Mouse (Mus musculus) neural tube, embryonic 14.5 days (tissue): Measurements from ENCODE around the gene Mpped1. TPM values are rescaled to one million over a fixed set of nuclear protein-coding genes. Genes with fewer than 3 reads are reported as not detected.

Experiments
- ATAC-seq: fragments of 200-750 bp; cut with Nextera tagmentation; 2 replicates; pipeline ENCODE4 v1.8.0; 2017; ENCODE audit warnings: low read depth, mild to moderate bottlenecking, moderate TSS enrichment, moderate library complexity
- H3K27ac ChIP-seq: fragments of 300-500 bp; sonication (generic); 2 replicates; pipeline ENCODE4 v1.5.1; 2014; ENCODE audit warnings: low read depth, mild to moderate bottlenecking, control low read depth, low read length, moderate library complexity, mixed read lengths
- H3K27me3 ChIP-seq: fragments of 300-500 bp; sonication (generic); 2 replicates; pipeline ENCODE4 v1.6.1; 2014; ENCODE audit warnings: low read length; ENCODE audit not compliant: control insufficient read depth, insufficient read depth
- H3K36me3 ChIP-seq: fragments of 300-500 bp; sonication (generic); 2 replicates; pipeline ENCODE4 v1.6.1; 2014; ENCODE audit warnings: low read length, mixed read lengths; ENCODE audit not compliant: control insufficient read depth, insufficient read depth
- H3K4me1 ChIP-seq: fragments of 300-500 bp; sonication (generic); 2 replicates; pipeline ENCODE4 v1.6.1; 2014; ENCODE audit warnings: low read length; ENCODE audit not compliant: control insufficient read depth, insufficient read depth
- H3K4me2 ChIP-seq: fragments of 300-500 bp; sonication (generic); 2 replicates; pipeline ENCODE4 v1.6.1; 2014; ENCODE audit warnings: mild to moderate bottlenecking, low read depth, low read length, control low read depth
- H3K4me3 ChIP-seq: fragments of 300-500 bp; sonication (generic); 2 replicates; pipeline ENCODE4 v1.5.1; 2014; ENCODE audit warnings: low read depth, low read length, control low read depth, mixed read lengths
- H3K9ac ChIP-seq: fragments of 300-500 bp; sonication (generic); replicated peaks from 2 replicates; pipeline ENCODE4 v1.6.1; 2014; ENCODE audit warnings: low read depth, mild to moderate bottlenecking, control low read depth, low read length, mixed read lengths
- H3K9me3 ChIP-seq: fragments of 300-500 bp; sonication (generic); 2 replicates; pipeline ENCODE4 v1.6.1; 2016; ENCODE audit warnings: low read length; ENCODE audit not compliant: control insufficient read depth
- WGBS: fragments of 180-500 bp; shearing (Covaris S2); extraction: QIAGEN DNeasy Blood & Tissue Kit; methylation state at CpG from one replicate; pipeline ENCODE4 v1.1.7; 2014; 5-methylcytosine and 5-hydroxymethylcytosine counted together
- polyA plus RNA-seq: library from polyadenylated mRNA; unstranded; fragments of >200 nt; fragmentation: Nextera tagmentation; extraction: Ambion mirVana; gene quantifications from 2 replicates; pipeline ENCODE4 v1.2.1, GENCODE M21; 2014

The Mpped1 gene
- polyA plus RNA-seq, 1 experiment from 2014 or later: 39.2 TPM

DNA sequence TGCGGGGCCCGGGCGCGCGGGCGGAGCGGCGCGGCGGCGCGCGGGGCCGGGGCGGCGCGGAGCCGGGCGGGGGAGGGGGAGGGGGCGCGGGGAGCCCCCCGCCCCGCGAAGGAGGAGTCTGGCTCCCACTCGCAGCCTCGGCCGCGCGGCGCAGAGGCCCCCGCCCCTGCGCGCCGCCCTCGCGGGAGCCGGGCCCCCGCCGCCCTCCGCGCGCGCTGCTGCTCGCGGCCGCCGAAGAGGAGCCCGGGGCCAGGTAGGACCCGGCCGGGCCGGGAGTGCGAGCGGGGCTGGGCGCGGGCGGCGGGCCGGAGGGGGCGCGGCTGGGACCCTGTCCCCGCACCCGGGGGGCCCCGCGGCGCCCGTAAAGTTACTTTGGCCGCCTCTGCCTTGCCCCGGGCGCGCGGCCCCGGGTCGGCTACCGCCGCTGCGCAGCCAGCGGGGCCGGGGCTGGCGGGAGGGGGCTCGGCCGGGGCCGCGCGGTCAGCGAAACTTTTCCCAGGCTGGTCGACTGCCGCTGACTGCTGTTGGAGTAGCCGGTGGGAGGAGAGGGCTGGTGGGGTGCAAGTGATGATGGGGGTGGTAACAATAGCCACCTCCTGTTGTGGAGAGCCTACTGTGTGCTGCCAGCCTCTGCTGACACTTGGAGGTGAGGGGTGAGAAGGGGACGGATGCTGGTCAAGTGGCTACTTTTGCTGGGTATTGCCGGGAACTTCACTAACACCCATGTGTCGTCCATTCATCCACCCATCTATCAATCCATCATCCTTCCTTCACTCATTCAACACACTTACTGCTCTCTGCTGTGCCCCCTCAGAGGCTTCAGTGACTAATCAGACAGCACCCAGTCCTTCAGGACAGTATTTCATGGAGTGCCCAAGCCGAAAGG lies 831 bp downstream of the Mpped1 start:
- H3K4me2 ChIP-seq: peak overlapping the region; percentile 89
- peaks cover 4% of the 10 kb centered on the region; the same call in 1 of the 2 replicates for H3K27me3 ChIP-seq
- peaks cover 8% of the 10 kb centered on the region; the same call in 1 of the 2 replicates for H3K4me1 ChIP-seq
- peak overlapping the region; percentile 59 for H3K4me3 ChIP-seq
- H3K9me3 ChIP-seq: no peaks in the 10 kb centered on the region
- ATAC-seq: peak; percentile 64
- no peak overlapping the region for H3K27ac ChIP-seq
- H3K9ac ChIP-seq: peak overlapping the region; percentile 76
- no peaks in the 10 kb centered on the region for H3K36me3 ChIP-seq
- WGBS: 2% methylated on average over 62 of the region's 92 CpGs

DNA sequence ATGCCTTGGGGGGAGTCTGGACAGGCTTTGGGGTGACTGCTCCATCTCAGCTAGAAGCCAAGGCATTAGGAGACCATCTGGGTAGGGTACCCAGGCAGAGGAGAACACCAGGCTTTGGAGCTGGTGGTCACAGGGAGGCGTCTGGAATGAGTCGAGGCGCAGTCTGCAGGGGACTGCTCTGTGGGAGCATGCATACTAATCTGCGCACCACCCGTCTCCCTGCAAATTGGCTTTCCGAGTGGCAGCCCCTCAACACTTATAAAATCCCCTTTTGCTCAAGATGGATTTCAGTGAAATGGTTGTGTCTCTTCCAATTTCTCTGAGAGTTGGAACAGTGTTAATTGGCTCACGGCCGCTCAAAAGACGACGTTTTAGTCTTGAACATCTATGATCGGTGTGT lies 2.0 kb downstream of the Mpped1 start:
- Histone ChIP-seq H3K9me3 (no peaks in the 10 kb centered on the region), H3K36me3 (no peaks in the 10 kb centered on the region), H3K27me3 (peaks cover 4% of the 10 kb centered on the region; the same call in 1 of the 2 replicates), H3K9ac (0 out of 2 replicates have a peak overlapping the region, but pooled peaks have one; percentile 76), H3K4me3 (no peak overlapping the region), H3K27ac (no peak overlapping the region), H3K4me1 (peaks cover 8% of the 10 kb centered on the region; the same call in 1 of the 2 replicates), H3K4me2 (peak overlapping the region; percentile 89; the same call in 1 of the 2 replicates)
- ATAC-seq: no peak
- WGBS: 65% methylated on average over 11 of the region's 11 CpGs

DNA sequence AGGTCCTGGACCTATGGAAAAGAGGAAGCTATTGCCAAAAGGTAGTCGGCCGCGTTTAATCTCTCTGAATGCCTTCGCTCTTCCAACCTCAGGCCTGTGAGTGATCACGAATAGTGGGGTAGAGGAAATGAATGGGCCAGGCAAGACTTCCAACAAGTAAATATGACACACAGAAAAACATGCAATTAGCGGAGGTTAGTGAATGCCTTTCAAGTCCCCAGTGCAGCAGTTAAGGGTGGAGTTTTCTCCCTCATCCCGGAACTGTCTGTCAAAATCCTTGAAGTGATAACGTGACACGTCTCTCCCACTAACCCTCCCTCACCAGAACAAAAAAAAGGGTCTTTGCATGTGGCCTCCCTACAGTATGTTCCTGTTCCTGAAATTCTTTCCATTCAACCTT lies 3.0 kb downstream of the Mpped1 start:
- H3K9ac ChIP-seq: no peak overlapping the region
- WGBS: 69% methylated on average over 9 of the region's 9 CpGs
- no peak overlapping the region for H3K4me2 ChIP-seq
- no peak overlapping the region for H3K4me3 ChIP-seq
- H3K4me1 ChIP-seq: peaks cover 8% of the 10 kb centered on the region; the same call in 1 of the 2 replicates
- H3K27ac ChIP-seq: no peak overlapping the region
- ATAC-seq: no peak
- no peaks in the 10 kb centered on the region for H3K9me3 ChIP-seq
- H3K27me3 ChIP-seq: peaks cover 4% of the 10 kb centered on the region; the same call in 1 of the 2 replicates
- no peaks in the 10 kb centered on the region for H3K36me3 ChIP-seq

DNA sequence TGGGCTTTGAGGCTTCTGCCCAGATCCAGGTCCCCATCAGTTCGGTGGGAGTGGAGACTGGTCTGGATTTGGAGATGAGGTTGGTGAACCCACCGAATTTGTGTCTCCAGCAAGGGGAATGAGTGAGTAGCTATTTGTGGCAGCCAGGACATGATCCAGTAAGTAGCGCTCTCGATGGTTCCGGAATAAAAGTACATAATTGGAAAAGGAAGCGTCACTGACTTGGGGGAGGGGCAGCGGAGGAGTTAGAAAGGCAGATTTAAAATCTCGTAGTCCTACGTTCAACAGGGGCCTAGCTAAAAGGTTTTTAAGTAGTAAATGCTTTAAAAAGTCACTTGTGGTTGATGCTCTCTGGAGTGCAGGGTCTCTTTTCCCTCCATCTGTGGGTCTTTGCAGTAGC lies 5.5 kb downstream of the Mpped1 start:
- H3K27me3 ChIP-seq: 0 out of 2 replicates have a peak, but pooled peaks cover 4% of the 10 kb centered on the region
- no peak overlapping the region for H3K4me2 ChIP-seq
- 77% methylated on average over 9 of the region's 9 CpGs for WGBS
- H3K9me3 ChIP-seq: no peaks in the 10 kb centered on the region
- no peak overlapping the region for H3K9ac ChIP-seq
- no peak overlapping the region for H3K4me3 ChIP-seq
- ATAC-seq: no peak
- no peaks in the 10 kb centered on the region for H3K36me3 ChIP-seq
- peaks cover 8% of the 10 kb centered on the region; the same call in 1 of the 2 replicates for H3K4me1 ChIP-seq
- no peak overlapping the region for H3K27ac ChIP-seq

DNA sequence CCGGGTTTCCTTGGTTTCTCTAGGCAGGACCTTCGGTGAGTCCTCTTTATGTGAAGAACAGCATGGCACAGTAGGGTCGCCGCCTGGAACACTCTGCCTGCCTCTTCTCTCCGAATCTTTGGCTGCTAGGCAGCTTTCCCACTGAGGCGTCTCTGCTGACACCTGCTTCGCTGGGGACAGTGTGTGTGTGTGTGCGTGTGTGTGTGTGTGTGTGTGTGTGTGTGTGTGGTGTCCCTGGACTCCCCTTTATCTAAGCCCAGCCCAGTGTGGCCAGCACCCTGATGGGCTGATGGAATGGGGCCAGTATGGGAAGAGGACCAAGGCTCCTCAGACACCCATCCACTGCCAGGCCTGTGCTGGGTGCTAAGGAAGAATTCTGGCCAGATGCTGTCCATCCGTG lies 9.8 kb downstream of the Mpped1 start:
- Histone ChIP-seq H3K4me3 (no peak overlapping the region), H3K36me3 (no peaks in the 10 kb centered on the region), H3K9me3 (no peaks in the 10 kb centered on the region), H3K27me3 (no peaks in the 10 kb centered on the region), H3K9ac (no peak overlapping the region), H3K4me2 (no peak overlapping the region), H3K4me1 (no peaks in the 10 kb centered on the region), H3K27ac (no peak overlapping the region)
- 69% methylated on average over 9 of the region's 9 CpGs for WGBS
- ATAC-seq: no peak

DNA sequence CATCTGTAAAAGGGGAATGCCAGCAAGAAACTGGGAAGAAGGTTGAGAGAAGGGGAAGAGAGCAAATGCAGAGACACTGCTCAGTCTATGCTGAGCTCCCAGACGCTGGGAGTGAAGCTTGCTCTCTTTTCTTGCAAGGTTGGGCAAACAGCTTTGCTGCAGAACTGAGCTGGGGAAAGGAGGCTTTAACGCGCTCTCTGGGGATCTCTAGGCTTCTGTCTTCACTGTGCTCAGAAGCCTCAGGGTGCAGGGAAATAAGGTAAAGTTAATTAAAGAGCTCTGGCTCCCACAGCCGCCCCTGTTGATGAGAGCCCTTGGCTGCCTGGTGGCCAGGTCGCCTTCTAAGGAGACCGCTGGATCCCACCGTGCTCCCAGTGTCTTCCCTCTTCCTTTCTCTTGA lies 17.7 kb downstream of the Mpped1 start:
- H3K27ac ChIP-seq: no peak overlapping the region
- no peak overlapping the region for H3K4me2 ChIP-seq
- no peak overlapping the region for H3K9ac ChIP-seq
- no peaks in the 10 kb centered on the region for H3K36me3 ChIP-seq
- H3K9me3 ChIP-seq: no peaks in the 10 kb centered on the region
- H3K27me3 ChIP-seq: no peaks in the 10 kb centered on the region
- ATAC-seq: no peak
- H3K4me1 ChIP-seq: 0 out of 2 replicates have a peak, but pooled peaks cover 2% of the 10 kb centered on the region
- 66% methylated on average over 7 of the region's 7 CpGs for WGBS
- no peak overlapping the region for H3K4me3 ChIP-seq

DNA sequence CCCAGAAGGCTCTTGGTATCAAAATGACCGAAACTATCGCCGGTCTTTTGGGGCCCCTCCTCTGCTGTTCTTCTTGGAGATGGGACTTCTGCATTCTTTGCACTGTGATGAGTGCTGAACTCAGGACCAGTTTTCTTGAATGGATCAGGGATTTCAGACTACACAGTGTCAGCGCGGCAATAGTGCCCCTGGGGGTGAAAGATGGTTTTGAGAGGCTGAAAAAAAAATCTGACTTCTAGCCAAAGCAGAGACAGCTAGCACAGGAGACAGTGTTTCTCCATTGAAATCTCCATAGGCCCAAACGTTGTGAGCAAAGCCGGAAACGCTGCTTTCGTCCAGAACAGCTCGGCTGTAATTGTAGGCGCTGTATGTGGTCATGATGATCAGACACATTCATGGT lies 19.7 kb downstream of the Mpped1 start:
- Histone ChIP-seq H3K4me1 (0 out of 2 replicates have a peak, but pooled peaks cover 2% of the 10 kb centered on the region), H3K4me3 (no peak overlapping the region), H3K9ac (no peak overlapping the region), H3K4me2 (no peak overlapping the region), H3K36me3 (no peaks in the 10 kb centered on the region), H3K27ac (no peak overlapping the region), H3K9me3 (no peaks in the 10 kb centered on the region), H3K27me3 (no peaks in the 10 kb centered on the region)
- 88% methylated on average over 11 of the region's 11 CpGs for WGBS
- ATAC-seq: no peak

DNA sequence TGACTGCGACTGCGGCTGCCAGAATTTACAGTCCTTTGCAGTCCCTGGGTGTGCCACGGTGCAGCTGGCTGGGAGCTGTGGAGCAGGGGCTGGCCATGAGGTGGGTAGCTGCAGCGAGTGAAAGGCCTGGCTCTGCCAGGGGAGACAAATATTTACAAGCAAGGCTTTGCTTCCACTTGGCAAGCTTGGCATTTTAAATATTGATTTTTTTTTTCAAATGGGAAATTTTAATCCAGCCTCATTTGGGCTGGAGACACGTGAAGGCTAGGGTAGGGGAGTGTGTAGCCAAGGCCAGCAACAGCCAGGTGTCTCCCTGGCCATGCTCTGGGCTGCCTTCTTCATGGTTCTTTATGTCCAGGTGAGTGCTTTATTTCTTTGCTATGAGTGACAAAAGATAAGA lies 21.7 kb downstream of the Mpped1 start:
- Histone ChIP-seq H3K36me3 (no peaks in the 10 kb centered on the region), H3K4me2 (no peak overlapping the region), H3K9me3 (no peaks in the 10 kb centered on the region), H3K9ac (no peak overlapping the region), H3K27me3 (no peaks in the 10 kb centered on the region), H3K4me1 (0 out of 2 replicates have a peak, but pooled peaks cover 2% of the 10 kb centered on the region), H3K27ac (no peak overlapping the region), H3K4me3 (no peak overlapping the region)
- WGBS: 55% methylated on average over 5 of the region's 5 CpGs
- ATAC-seq: no peak

DNA sequence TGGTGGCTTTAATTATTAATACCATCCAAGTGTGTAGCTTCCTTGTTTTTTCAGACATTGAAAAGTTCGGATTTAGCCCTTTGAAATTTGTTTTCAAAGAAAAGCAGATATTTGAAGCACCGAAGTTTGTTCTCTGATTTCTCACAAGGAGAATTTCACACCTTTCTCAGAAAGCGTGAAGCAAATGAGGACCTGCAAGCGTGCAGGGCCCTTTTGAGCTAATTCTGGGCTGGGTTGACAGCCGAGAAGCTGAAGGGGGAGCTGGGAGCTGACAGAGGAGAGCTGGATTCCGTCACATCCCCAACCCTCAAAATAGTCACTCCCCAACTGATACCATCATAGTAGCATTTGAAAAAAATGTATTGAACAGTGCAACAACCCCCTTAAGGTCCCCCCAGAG lies 34.8 kb downstream of the Mpped1 start:
- no peak for ATAC-seq
- no peaks in the 10 kb centered on the region for H3K4me1 ChIP-seq
- no peak overlapping the region for H3K27ac ChIP-seq
- no peaks in the 10 kb centered on the region for H3K27me3 ChIP-seq
- no peak overlapping the region for H3K9ac ChIP-seq
- no peak overlapping the region for H3K4me2 ChIP-seq
- H3K9me3 ChIP-seq: no peaks in the 10 kb centered on the region
- no peaks in the 10 kb centered on the region for H3K36me3 ChIP-seq
- no peak overlapping the region for H3K4me3 ChIP-seq
- WGBS: 88% methylated on average over 6 of the region's 6 CpGs
